Mouse (Mus musculus) embryonic facial prominence, embryonic 14.5 days (tissue): ENCODE results near the gene Skiv2l. TPM values are rescaled to one million over a fixed set of nuclear protein-coding genes. Genes with fewer than 3 reads are reported as not detected.

Experiments used
- ATAC-seq: fragments of 200-750 bp; cut with Nextera tagmentation; 2 replicates; pipeline ENCODE4 v1.8.0; 2017; ENCODE audit warnings: low read depth, moderate number of reproducible peaks, moderate TSS enrichment
- DNase-seq: peaks from one replicate; pipeline ENCODE4 v3.0.0-alpha.2; 2015; ENCODE audit warnings: low spot score
- H3K27ac ChIP-seq: fragments of 300-500 bp; sonication (generic); replicated peaks from 2 replicates; pipeline ENCODE4 v1.5.1; 2014; ENCODE audit warnings: low read depth, mild to moderate bottlenecking, low read length, moderate library complexity
- H3K27me3 ChIP-seq: fragments of 300-500 bp; sonication (generic); replicated peaks from 2 replicates; pipeline ENCODE4 v1.6.1; 2014; ENCODE audit warnings: low read length; ENCODE audit not compliant: control insufficient read depth, insufficient read depth
- H3K36me3 ChIP-seq: fragments of 300-500 bp; sonication (generic); 2 replicates; pipeline ENCODE4 v1.6.1; 2014; ENCODE audit warnings: low read length, mixed read lengths; ENCODE audit not compliant: control insufficient read depth, insufficient read depth
- H3K4me1 ChIP-seq: fragments of 300-500 bp; sonication (generic); 2 replicates; pipeline ENCODE4 v1.6.1; 2014; ENCODE audit warnings: antibody characterized with exemption, low read length; ENCODE audit not compliant: control insufficient read depth, insufficient read depth
- H3K4me2 ChIP-seq: fragments of 300-500 bp; sonication (generic); 2 replicates; pipeline ENCODE4 v1.6.1; 2014; ENCODE audit warnings: low read depth, mild to moderate bottlenecking, low read length, moderate library complexity, mixed read lengths
- H3K4me3 ChIP-seq: fragments of 300-500 bp; sonication (generic); 2 replicates; pipeline ENCODE4 v1.5.1; 2014; ENCODE audit warnings: low read depth, mild to moderate bottlenecking, low read length
- H3K9ac ChIP-seq: fragments of 300-500 bp; sonication (generic); 2 replicates; pipeline ENCODE4 v1.6.1; 2014; ENCODE audit warnings: low read depth, mild to moderate bottlenecking, low read length, moderate library complexity, mixed read lengths
- H3K9me3 ChIP-seq: fragments of 300-500 bp; sonication (generic); 2 replicates; pipeline ENCODE4 v1.6.1; 2016; ENCODE audit warnings: low read length; ENCODE audit not compliant: control insufficient read depth
- WGBS: fragments of 180-500 bp; shearing (Covaris S2); extraction: QIAGEN DNeasy Blood & Tissue Kit; methylation state at CpG from one replicate; pipeline ENCODE4 v1.1.7; 2014; 5-methylcytosine and 5-hydroxymethylcytosine counted together
- polyA plus RNA-seq: library from polyadenylated mRNA; unstranded; fragments of >200 nt; fragmentation: Nextera tagmentation; extraction: Ambion mirVana; gene quantifications from 2 replicates; pipeline ENCODE4 v1.2.1, GENCODE M21; 2014

The Skiv2l gene
- polyA plus RNA-seq, 1 experiment from 2014 or later = 38.9 TPM

DNA sequence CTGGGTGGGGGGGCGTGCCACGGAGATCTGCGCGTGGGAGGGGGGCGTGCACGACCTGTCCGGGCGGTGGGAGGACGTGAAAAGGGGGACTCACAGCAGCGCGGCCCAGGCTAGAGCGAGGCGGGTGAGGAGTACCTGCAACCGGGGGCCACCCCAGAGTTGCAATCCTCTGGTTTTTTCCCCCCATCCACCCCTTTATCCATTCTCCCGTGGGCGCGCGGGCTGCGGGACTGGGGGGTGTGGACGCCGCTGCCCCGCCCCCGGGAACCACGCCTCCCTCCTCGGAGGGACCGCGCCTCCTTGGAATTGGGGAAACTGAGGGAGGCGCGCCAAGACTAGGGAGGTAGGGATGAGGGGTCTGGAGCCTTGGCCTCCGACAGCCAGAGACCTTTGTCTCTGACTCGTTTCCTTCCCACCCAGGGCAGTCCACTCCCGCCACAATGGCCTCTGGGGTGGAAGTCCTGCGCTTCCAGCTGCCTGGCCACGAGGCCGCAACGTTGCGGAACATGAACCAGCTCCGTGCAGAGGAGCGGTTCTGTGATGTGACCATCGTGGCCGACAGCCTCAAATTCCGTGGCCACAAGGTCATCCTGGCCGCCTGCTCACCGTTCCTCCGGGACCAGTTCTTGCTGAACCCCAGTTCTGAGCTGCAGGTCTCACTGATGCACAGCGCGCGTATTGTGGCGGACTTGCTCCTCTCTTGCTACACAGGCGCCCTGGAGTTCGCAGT is 45.0 kb upstream of the Skiv2l start:
- Histone ChIP-seq H3K4me1 (peaks cover 12% of the 10 kb centered on the region; the same call in 1 of the 2 replicates), H3K4me3 (peak overlapping the region; percentile 80), H3K9me3 (no peaks in the 10 kb centered on the region), H3K27ac (peak overlapping the region; percentile 90), H3K27me3 (no peaks in the 10 kb centered on the region), H3K4me2 (peak overlapping the region; percentile 84), H3K9ac (peak overlapping the region; percentile 91), H3K36me3 (peaks cover 9% of the 10 kb centered on the region; the same call in 1 of the 2 replicates)
- DNase-seq = peak; percentile 55
- peak; percentile 15 for ATAC-seq
- 12% methylated on average over 23 of the region's 51 CpGs for WGBS

DNA sequence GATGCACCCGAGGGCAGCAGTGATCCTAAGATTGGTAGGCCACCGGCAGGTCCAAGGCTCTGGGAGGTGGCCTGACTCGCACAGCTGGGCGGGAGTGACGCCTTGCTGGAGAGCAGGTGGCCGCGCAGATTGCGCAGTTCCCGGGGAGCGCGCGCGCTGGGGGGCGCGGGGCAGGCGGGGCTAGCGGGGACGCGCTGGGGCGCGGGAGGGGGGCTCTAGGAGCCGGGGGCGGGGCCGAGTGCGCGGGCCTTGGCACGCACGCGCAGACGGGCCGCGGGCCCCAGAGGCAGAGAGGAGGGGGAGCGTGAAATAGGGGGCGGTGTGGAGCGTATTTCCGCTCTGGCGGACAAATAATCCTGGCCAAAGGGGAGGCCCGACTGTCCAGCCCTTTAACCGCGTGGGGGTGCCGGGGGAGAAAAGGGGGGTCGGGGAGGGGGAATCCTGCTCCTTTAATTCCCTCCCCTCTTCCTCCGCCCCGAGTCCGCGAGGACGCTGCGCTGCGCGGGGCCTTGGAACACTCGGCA is 44.1 kb upstream of the Skiv2l start:
- Histone ChIP-seq H3K4me3 (peak overlapping the region; percentile 80), H3K9me3 (no peaks in the 10 kb centered on the region), H3K9ac (peak overlapping the region; percentile 91), H3K4me2 (peak overlapping the region; percentile 84), H3K36me3 (peaks cover 9% of the 10 kb centered on the region; the same call in 1 of the 2 replicates), H3K4me1 (peaks cover 12% of the 10 kb centered on the region; the same call in 1 of the 2 replicates), H3K27ac (peak overlapping the region; percentile 90), H3K27me3 (no peaks in the 10 kb centered on the region)
- 0% methylated on average over 10 of the region's 51 CpGs for WGBS
- ATAC-seq = peak; percentile 90
- peak; percentile 97 for DNase-seq

DNA sequence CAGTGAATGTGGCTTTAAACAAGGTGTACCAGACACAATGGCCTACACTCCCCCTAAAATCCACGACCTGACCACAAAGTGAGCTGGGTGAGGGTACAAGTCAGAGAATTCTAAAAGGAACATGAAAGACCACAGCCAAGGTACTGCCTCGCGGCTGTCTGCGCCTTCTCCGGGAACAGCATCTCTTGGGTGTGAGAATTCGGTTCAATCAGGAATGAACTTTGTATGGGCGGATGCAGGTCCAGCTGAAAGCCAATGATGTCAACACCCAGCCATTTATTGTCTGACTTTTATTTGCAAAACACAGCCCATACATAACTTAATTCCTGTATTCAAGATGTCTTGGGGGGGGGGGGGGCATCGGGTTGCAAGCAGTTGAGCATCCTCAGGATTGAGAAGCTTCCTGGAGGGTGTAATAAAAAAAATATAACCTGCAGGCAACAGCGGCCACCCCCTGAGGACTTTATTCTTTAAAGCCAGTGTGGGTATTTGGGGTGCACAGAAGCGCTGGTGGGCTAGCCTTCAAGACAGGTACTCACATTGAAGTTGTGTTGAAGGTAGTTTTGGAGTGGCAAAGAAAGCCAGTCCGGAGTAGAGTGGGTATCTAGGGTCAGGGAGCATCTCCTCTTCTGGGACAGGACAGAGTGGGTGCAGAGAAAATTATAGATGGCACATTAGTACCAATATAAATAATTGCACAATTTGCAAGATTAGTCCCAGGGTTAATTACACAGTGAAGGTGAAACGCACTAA is 43.2 kb upstream of the Skiv2l start:
- H3K27me3 ChIP-seq = no peaks in the 10 kb centered on the region
- no peak for ATAC-seq
- 71% methylated on average over 12 of the region's 12 CpGs for WGBS
- peaks cover 12% of the 10 kb centered on the region; the same call in 1 of the 2 replicates for H3K4me1 ChIP-seq
- H3K4me3 ChIP-seq = peak overlapping the region; percentile 80; the same call in 1 of the 2 replicates
- H3K4me2 ChIP-seq = peak overlapping the region; percentile 84
- peak overlapping the region; percentile 78; the same call in 1 of the 2 replicates for H3K27ac ChIP-seq
- H3K36me3 ChIP-seq = peaks cover 9% of the 10 kb centered on the region; the same call in 1 of the 2 replicates
- peak overlapping the region; percentile 91; the same call in 1 of the 2 replicates for H3K9ac ChIP-seq
- no peak for DNase-seq
- H3K9me3 ChIP-seq = no peaks in the 10 kb centered on the region

DNA sequence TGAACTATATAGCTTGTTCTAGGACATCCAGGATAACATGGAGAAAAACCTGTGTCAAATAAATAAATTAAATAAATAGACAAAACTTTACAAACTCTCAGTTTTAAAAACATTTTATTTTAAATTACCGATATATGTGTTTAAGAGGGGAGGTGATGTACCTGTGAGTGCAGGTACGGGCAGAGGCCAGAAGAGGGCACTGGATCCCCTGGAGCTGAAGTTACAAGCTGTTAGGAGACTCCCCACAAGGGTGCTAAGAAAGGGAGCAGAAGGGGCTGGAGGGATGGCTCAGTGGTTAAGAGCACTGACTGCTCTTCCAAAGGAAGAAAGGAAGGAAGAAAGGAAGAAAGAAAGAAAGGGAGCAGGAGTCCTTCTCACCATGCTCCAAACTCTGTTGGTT is 41.4 kb upstream of the Skiv2l start:
- 87% methylated on average over 2 of the region's 2 CpGs for WGBS
- DNase-seq (no peak), ATAC-seq (no peak)
- H3K4me3 ChIP-seq = no peak overlapping the region
- peaks cover 4% of the 10 kb centered on the region; the same call in 1 of the 2 replicates for H3K4me1 ChIP-seq
- no peaks in the 10 kb centered on the region for H3K9me3 ChIP-seq
- H3K27me3 ChIP-seq = no peaks in the 10 kb centered on the region
- no peak overlapping the region for H3K4me2 ChIP-seq
- H3K27ac ChIP-seq = no peak overlapping the region
- H3K9ac ChIP-seq = no peak overlapping the region
- H3K36me3 ChIP-seq = peaks cover 6% of the 10 kb centered on the region; the same call in 1 of the 2 replicates

DNA sequence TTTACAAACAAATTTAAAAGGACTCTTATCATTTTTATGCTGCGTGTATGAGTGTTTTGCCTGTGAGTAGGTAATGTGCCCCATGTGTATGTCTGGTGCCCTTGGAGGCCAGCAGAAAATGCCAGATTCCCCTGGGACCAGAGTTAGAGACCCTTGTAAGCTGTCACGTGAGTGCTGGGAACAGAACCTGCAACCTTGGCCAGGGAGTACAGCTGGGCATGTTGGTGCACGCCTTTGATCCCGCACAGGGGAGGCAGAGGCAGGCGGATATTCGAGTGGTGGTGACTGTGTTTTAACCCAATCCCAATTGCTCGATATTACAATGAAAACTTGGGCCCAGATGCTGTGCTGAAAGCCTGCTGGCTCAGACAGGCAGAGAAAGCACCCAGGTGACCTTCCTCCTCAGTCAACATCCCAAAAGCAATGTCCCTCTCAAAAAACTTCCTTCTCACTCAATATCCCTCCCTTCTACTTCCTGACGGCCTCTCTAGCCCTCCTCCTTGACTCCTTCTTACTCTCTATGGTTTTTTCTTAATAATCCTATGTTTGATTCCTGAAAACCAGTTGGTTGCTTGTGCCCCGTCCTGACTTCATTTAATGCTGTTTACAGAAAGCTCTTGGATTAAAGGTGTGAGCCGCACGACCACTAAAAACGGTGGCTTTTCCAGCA is 40.2 kb upstream of the Skiv2l start:
- ATAC-seq (no peak), DNase-seq (no peak)
- Histone ChIP-seq H3K9me3 (no peaks in the 10 kb centered on the region), H3K27ac (no peak overlapping the region), H3K9ac (no peak overlapping the region; the same call in 1 of the 2 replicates), H3K4me1 (no peaks in the 10 kb centered on the region), H3K4me2 (no peak overlapping the region), H3K4me3 (no peak overlapping the region), H3K27me3 (no peaks in the 10 kb centered on the region), H3K36me3 (no peaks in the 10 kb centered on the region)
- WGBS = 82% methylated on average over 12 of the region's 12 CpGs

DNA sequence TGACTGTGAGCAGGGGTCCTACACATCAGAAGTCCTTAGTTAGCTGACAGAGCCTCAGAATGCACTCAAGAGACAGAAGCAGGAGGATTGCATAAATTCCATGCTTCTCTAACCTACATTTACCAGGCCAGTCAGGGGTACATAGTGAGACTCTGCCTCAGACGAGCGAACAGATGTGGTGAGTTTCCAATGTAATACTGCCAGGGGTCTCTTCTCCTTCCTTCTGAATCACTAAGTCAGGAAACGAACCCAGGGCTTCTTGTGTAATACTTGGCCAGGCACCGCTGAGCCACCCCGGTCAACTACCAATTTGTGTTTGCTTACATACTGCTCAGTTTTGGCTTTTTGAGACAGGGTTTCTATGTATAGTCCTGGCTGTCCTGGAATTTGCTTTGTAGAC is 37.9 kb upstream of the Skiv2l start:
- Histone ChIP-seq H3K9ac (no peak overlapping the region), H3K36me3 (no peaks in the 10 kb centered on the region), H3K9me3 (no peaks in the 10 kb centered on the region), H3K4me2 (no peak overlapping the region), H3K27me3 (no peaks in the 10 kb centered on the region), H3K4me1 (no peaks in the 10 kb centered on the region; the same call in 1 of the 2 replicates), H3K4me3 (no peak overlapping the region), H3K27ac (no peak overlapping the region)
- WGBS = 85% methylated on average over 5 of the region's 5 CpGs
- ATAC-seq = no peak
- no peak for DNase-seq

DNA sequence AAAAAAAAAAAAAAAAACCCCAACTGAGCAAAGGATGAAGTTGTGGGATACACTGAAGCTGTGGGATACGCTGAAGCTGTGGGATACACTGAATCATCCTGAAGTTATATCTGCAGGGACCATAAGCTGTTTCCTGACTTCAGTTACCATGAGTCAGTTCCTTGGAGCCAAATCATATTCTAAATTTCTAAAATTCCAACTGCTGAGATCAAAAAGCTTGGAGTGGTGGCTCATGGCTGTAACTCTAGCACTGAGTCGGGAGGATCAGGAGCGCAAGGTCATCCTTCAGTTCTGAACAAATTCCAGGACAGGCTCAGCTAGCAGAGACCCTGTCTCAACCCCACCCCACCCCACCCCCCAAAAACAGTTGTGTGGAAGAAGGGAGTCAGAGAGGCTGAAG is 35.6 kb upstream of the Skiv2l start:
- Histone ChIP-seq H3K9ac (no peak overlapping the region), H3K4me1 (peaks cover 6% of the 10 kb centered on the region; the same call in 1 of the 2 replicates), H3K27me3 (no peaks in the 10 kb centered on the region), H3K27ac (no peak overlapping the region), H3K36me3 (no peaks in the 10 kb centered on the region), H3K9me3 (no peaks in the 10 kb centered on the region), H3K4me2 (no peak overlapping the region), H3K4me3 (no peak overlapping the region)
- DNase-seq = no peak
- 61% methylated on average over 3 of the region's 3 CpGs for WGBS
- no peak for ATAC-seq

DNA sequence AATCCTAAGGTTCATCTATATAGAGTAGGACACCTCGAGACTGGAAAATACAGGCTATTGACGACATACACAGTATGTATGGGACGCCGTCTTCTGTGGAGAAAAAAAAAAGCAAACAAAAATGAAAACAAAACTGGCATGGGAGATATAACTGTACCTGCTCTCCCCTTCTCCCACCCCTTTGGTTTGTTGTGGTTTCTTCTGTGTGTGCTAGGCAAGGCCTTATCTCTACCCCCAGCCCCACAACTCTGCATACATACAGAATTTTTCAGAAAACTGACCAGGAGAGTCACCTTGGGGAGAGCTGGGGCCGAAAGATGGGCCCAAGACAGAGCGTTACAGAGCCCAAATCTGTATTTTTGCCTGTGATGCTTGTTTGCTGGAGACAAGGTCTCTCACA is 34.7 kb upstream of the Skiv2l start:
- ATAC-seq = no peak
- H3K36me3 ChIP-seq = no peaks in the 10 kb centered on the region

More for the DNA sequence above, 34.7 kb upstream of the Skiv2l start:
- no peaks in the 10 kb centered on the region for H3K27me3 ChIP-seq
- no peak overlapping the region for H3K4me3 ChIP-seq
- H3K4me1 ChIP-seq = peaks cover 8% of the 10 kb centered on the region; the same call in 1 of the 2 replicates
- H3K27ac ChIP-seq = no peak overlapping the region; the same call in 1 of the 2 replicates
- no peak overlapping the region for H3K9ac ChIP-seq
- 88% methylated on average over 6 of the region's 6 CpGs for WGBS
- no peak overlapping the region for H3K4me2 ChIP-seq
- no peaks in the 10 kb centered on the region for H3K9me3 ChIP-seq
- no peak for DNase-seq
